Mouse (Mus musculus) heart, adult 2 months (tissue): ENCODE data around the gene Ostm1.

Experiments
- CTCF ChIP-seq: fragments of 200-600 bp; IDR thresholded peaks from 2 replicates; pipeline ENCODE4 v1.8.1; 2022; ENCODE audit warnings: antibody characterized with exemption, mild to moderate bottlenecking, moderate library complexity
- EP300 ChIP-seq: fragments of 200-500 bp; IDR thresholded peaks from 2 replicates; pipeline ENCODE4 v1.6.1; 2011; ENCODE audit warnings: low read depth, low read length, control low read depth; ENCODE audit not compliant: insufficient read depth
- POLR2A ChIP-seq: fragments of 200-500 bp; IDR thresholded peaks from 2 replicates; pipeline ENCODE4 v1.6.1; 2011; ENCODE audit warnings: mild to moderate bottlenecking, low read depth, low read length, control low read depth; ENCODE audit not compliant: insufficient read depth

DNA sequence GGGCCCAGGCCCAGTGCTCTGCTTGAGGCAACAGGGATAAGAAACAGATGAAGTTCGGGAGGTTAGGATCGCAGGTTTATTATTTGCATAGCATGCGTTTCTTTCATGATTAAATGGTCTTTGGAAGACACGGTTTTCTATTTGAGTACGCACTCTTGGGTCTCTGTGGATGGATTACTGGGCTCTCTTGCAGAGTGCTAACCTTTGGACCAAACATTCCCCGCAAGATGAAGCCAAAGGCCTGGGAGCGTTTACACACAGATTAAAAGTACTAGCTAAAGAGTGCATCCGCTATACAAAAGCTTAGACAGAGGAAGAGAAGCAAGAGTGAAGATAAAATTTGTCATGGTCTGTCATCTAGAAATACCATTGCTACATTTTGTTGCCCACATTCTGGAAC is 98.8 kb downstream of the Ostm1 start:
- TF ChIP-seq CTCF: no peak
- no peak for TF ChIP-seq EP300
- TF ChIP-seq POLR2A: no peak
